Mouse (Mus musculus) olfactory bulb, adult 2 months (tissue): ENCODE measurements around the gene Nav2. TPM values are rescaled to one million over a fixed set of nuclear protein-coding genes. Genes with fewer than 3 reads are reported as not detected.

Experiments used
- H3K27ac ChIP-seq: fragments of 200-500 bp; 2 replicates; pipeline ENCODE4 v1.5.1; 2012; ENCODE audit warnings: low read depth, low read length; ENCODE audit not compliant: insufficient read depth
- H3K4me1 ChIP-seq: fragments of 200-500 bp; 2 replicates; pipeline ENCODE4 v1.6.1; 2012; ENCODE audit warnings: low read length; ENCODE audit not compliant: control insufficient read depth, insufficient read depth
- H3K4me3 ChIP-seq: fragments of 200-500 bp; 2 replicates; pipeline ENCODE4 v1.5.1; 2012; ENCODE audit warnings: mild to moderate bottlenecking, low read depth, low read length, moderate library complexity; ENCODE audit not compliant: insufficient read depth
- CTCF ChIP-seq: fragments of 200-500 bp; IDR thresholded peaks from 2 replicates; pipeline ENCODE4 v1.5.1; 2012; ENCODE audit warnings: low read depth, mild to moderate bottlenecking, low read length, moderate library complexity; ENCODE audit not compliant: insufficient read depth
- POLR2A ChIP-seq: fragments of 200-500 bp; IDR thresholded peaks from 2 replicates; pipeline ENCODE4 v1.6.1; 2012; ENCODE audit warnings: mild to moderate bottlenecking, low read depth, low read length, moderate library complexity; ENCODE audit not compliant: insufficient read depth
- WGBS: fragments of 180-500 bp; shearing (Covaris S2); methylation state at CpG from one replicate; pipeline ENCODE4 v1.1.7; 2018; 5-methylcytosine and 5-hydroxymethylcytosine counted together
- polyA plus RNA-seq: library from polyadenylated mRNA; stranded (reverse); fragments of >200 nt; gene quantifications from 2 replicates; pipeline ENCODE4 v1.2.4, GENCODE M21; 2012; ENCODE audit warnings: low replicate concordance; ENCODE audit not compliant: missing spikeins, insufficient read depth, insufficient read length

The Nav2 gene
- polyA plus RNA-seq, 1 experiment: 57.3 TPM

DNA sequence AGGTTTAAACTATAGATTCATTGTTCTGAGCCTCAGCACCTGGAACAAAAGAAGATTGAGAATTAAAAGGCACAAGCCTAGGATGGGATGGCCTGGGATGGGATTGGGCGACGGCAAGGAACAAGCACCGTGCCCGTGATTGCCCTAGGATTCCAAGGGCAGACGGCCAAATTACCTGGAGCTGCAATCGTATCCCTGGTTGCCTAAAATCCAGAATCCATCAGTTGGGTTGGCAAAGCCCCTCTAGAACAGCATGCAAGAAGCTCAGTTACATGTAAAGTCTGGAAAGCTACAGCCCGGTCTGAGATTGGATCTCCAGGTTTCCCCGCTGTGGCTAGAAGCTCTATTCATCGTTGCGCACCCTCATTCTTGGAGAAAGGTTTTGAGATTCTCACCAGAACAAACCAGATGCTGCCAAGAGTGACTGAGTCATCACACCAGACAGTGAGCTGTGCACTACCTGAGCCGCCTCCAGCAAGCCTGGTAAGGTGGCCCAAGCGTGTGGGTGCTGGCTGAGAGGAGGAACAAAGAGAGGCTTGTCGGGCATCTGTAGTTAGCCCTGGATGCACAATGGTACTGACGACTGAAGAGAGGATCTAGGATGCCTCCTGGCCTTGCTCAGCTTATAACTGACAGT, 531.9 kb downstream of the Nav2 start:
- H3K4me1 ChIP-seq: peaks cover 35% of the 10 kb centered on the region
- 78% methylated on average over 14 of the region's 14 CpGs for WGBS
- H3K27ac ChIP-seq: no peak overlapping the region
- TF ChIP-seq POLR2A: no peak
- no peak for TF ChIP-seq CTCF
- no peak overlapping the region for H3K4me3 ChIP-seq

DNA sequence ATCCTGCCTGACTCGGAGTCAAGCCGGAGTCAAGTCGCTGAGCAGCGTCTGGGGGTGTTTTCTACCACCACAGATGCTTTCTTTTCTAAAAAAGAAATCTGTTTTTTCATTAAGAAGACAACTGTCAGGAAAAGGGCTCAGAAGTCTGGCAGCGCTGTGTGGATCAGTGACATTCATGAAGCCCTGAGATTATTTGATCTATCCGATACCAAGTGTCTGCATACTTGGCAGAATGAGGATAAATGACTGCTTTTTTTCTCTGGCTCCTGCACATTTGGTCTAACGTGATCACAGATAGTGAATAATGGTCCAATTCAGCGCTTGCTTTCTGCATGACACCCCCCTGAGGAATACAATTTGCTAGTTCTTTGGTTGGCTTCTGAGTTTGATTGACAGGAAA, 533.7 kb downstream of the Nav2 start:
- TF ChIP-seq CTCF (no peak), POLR2A (no peak)
- Histone ChIP-seq H3K4me3 (no peak overlapping the region), H3K27ac (no peak overlapping the region), H3K4me1 (peaks cover 31% of the 10 kb centered on the region)
- WGBS: 51% methylated on average over 8 of the region's 8 CpGs

DNA sequence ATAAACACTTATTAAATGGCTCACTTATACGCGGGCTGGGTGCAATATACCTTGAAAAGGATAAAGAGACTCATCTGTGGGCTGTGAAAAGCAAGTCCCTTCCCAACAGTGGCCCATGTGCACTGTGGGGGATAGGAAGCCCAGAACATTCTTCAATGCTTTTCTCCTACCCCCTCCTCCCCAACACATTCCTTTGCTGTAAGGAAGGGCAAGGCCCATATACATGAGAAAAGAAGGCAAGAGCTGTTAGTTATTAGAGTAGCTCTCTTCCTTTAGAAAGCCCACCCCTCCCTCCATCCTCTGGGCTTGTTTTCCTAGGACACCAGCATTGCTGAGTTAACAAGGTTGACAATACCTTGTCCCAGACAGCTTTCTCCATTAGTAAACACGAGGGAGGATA, 540.1 kb downstream of the Nav2 start:
- TF ChIP-seq CTCF: no peak
- TF ChIP-seq POLR2A: no peak
- WGBS: 72% methylated on average over 3 of the region's 3 CpGs
- no peak overlapping the region for H3K4me3 ChIP-seq
- no peak overlapping the region for H3K27ac ChIP-seq
- peaks cover 16% of the 10 kb centered on the region for H3K4me1 ChIP-seq

DNA sequence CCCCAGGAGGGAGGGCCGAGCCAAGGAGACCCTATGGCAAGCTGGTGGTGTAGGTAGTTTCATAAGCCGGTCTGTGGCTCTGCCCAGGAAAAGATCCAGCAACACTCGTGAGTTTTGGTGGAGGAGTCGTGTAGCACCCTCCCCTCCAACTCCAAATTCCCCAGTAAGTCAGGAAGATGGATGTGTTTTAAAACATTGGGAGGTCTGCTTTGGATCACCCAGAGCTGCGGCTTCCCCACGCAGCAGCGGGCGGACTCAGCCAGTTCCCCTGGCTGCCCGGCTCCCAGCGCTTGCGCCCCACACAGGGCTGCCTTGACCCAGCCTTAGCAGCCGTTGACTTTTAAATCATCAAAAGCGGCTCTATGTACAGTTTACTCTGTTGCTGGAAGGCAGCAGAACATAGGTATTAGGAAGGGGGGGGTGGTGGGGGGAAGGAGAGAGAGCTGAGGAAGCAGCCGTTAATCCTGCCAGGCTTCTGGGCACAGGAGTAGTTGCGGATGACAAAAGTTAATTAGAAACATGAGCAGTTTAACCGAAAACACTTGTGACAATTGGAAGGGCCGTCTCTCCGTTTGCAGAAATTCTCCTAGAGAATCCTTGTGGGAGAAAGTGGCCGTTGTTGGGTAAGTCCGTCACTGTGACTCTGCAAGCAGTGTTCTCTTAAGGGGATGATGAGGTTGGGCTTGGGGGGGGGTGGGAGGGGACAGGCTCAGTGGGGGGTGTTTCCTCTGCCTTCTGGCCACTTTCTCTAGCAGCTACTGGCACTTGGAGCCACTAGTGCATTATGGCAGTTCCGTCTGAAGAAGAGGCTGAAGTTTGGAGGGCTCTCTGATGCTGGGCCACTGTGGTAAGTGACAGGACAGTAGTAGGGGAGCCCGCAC, 542.0 kb downstream of the Nav2 start:
- 36% methylated on average over 22 of the region's 22 CpGs for WGBS
- H3K4me3 ChIP-seq: no peak overlapping the region
- TF ChIP-seq CTCF (no peak), POLR2A (no peak)
- no peak overlapping the region for H3K27ac ChIP-seq
- H3K4me1 ChIP-seq: peaks cover 12% of the 10 kb centered on the region

DNA sequence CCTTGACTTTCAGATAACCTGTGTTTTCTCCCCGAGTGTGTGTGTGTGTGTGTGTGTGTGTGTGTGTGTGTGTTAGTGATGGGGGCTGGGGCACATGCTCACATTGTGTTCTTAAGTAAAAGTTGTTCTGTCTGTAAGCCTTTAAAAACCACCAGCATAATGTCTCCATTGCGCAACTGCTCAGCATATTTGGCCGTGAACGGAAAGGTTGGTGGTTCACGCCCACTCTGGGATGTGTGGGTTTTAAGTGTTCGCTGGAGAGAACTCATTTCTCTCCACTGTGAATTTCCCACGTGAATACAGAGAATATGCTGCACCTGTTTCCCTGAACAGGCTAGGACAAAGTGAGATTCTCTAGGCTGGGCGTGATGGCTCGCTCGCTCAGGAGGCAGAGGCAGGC, 542.7 kb downstream of the Nav2 start:
- 59% methylated on average over 10 of the region's 10 CpGs for WGBS
- no peak overlapping the region for H3K27ac ChIP-seq
- H3K4me3 ChIP-seq: no peak overlapping the region
- TF ChIP-seq CTCF: no peak
- TF ChIP-seq POLR2A: no peak
- peaks cover 12% of the 10 kb centered on the region for H3K4me1 ChIP-seq

DNA sequence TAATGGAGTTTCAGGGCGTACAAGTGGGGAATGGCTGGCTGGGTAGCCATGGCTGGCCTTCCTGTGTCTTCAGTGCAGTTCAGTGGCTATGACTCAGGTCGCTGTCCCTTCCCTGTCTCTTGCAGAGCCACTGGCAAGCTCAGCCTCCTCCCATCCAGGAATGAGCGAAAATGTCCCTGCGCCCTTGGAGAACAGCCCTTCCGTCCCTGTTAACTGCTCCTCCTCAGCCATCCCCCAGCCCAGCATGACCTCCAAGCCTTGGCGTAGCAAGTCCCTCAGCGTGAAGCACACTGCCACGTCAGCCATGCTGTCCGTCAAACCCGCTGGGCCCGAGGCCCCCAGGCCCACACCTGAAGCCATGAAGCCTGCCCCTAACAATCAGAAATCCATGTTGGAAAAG, 543.8 kb downstream of the Nav2 start:
- 77% methylated on average over 11 of the region's 11 CpGs for WGBS
- peaks cover 14% of the 10 kb centered on the region for H3K4me1 ChIP-seq
- TF ChIP-seq CTCF: no peak
- TF ChIP-seq POLR2A: no peak
- H3K4me3 ChIP-seq: no peak overlapping the region
- H3K27ac ChIP-seq: no peak overlapping the region

DNA sequence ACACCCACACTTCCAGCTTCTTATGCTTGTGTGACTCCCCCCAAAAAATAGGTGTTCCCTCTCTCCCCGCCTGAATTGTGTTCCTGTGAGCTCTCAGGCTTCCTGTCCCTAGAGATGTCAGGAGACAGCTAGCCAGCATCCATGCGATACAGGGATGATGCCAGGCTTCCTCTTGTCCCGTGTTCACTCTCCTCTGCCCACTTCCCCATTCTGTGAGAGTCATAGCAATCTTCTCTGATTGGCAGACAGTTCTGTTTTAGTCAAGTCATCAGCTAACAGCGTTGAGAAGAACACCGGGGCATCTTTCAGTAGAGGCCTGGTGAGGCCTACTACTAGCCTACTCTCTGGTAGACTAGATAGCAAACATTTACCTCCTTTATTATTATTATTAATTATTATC, 546.1 kb downstream of the Nav2 start:
- Histone ChIP-seq H3K4me3 (no peak overlapping the region), H3K4me1 (peaks cover 22% of the 10 kb centered on the region), H3K27ac (no peak overlapping the region)
- TF ChIP-seq CTCF (no peak), POLR2A (no peak)
- whole genome bisulfite sequencing: 77% methylated on average over 5 of the region's 5 CpGs

DNA sequence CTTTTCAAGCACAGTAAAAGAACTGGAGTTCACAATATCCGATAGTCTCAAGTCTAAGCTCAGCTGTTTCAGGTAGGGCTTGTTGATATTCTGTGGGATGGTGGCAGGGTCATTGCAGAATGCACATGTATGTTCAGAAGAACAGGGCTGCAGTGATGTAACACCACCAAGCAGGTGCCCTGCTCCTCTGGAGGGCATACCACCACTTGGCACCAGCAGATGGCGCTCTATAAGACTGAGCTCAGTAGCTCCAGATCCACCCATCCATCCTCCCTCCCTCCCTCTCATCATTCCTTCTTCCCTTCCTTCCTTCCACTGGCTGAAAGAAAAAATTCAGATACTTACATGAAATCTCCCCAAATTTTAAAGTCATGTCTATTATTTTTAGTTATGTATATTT, 547.6 kb downstream of the Nav2 start:
- Histone ChIP-seq H3K4me3 (no peak overlapping the region), H3K4me1 (peaks cover 15% of the 10 kb centered on the region; the same call in 1 of the 2 replicates), H3K27ac (no peak overlapping the region)
- TF ChIP-seq CTCF: peak; percentile 47; the same call in 1 of the 2 replicates
- no peak for TF ChIP-seq POLR2A
- WGBS: 66% methylated on average over 2 of the region's 2 CpGs

DNA sequence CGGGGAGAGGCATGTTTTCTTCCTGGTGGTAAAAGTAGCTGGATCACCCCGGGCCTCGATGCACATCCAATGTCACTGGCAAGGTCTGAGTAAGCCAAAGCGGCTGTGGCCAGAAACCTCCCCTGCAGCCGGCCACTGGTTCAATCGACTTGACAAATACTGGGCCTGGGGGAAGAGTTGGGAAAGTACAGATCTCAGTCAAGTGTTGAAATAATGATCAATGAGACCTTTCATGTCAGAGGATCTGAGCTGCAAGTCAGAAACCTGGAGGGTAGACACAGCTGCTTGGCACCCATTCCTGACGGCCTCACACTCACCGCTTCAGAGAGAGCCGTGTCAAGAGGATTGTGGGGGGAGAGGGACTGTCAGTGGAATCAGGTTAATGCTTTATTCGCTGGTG, 548.9 kb downstream of the Nav2 start:
- Histone ChIP-seq H3K4me3 (no peak overlapping the region), H3K4me1 (peaks cover 14% of the 10 kb centered on the region; the same call in 1 of the 2 replicates), H3K27ac (no peak overlapping the region)
- TF ChIP-seq POLR2A: no peak
- no peak for TF ChIP-seq CTCF
- WGBS: 68% methylated on average over 10 of the region's 10 CpGs

DNA sequence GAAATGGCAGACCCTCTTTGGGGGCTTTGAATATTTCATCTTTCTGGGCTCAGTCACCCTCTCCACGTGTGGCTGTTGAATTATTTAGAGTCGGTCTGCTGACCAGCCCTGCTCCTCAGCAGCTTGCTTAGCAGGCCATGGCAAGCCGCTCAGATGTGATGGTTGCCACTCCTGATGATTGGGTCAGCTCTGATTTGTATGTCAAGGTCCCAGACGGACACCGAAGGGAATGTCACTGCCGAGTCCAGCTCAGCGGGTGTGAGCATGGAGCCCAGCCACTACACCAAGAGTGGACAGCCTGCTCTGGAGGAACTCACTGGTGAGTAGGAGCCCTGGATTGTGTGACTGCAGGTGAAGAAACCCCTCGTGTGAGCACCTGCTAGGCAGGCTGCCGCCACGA, 549.4 kb downstream of the Nav2 start:
- no peak for TF ChIP-seq POLR2A
- no peak for TF ChIP-seq CTCF
- H3K4me3 ChIP-seq: no peak overlapping the region
- H3K27ac ChIP-seq: no peak overlapping the region
- WGBS: 81% methylated on average over 10 of the region's 10 CpGs
- H3K4me1 ChIP-seq: peaks cover 13% of the 10 kb centered on the region; the same call in 1 of the 2 replicates
